Comparison of ENCODE assay signal across 23 mouse cellular contexts in genomic region chr16:95781681-95782080, GRCm38 (mm10).
"Had no signal": no experiment of that assay in that cellular context is flagged by ENCODE, and none has a peak within 500 bp of the region (broad histone marks: within the 10 kb centered on the region; RNA-seq: fewer than 3 reads in every experiment).

No protein-coding gene starts in this region.

- H3K9ac ChIP-seq: heart, embryonic 13.5 days; heart, embryonic 15.5 days; hindbrain, embryonic 13.5 days; hindbrain, embryonic 15.5 days; limb, embryonic 12.5 days had no signal

- H3K9me3 ChIP-seq: heart, embryonic 13.5 days; heart, embryonic 15.5 days; hindbrain, embryonic 13.5 days; hindbrain, embryonic 15.5 days; limb, embryonic 10.5 days; limb, embryonic 12.5 days had no signal

- H3K4me1 ChIP-seq: heart, embryonic 13.5 days; heart, embryonic 15.5 days; hindbrain, embryonic 13.5 days; hindbrain, embryonic 15.5 days had no signal

- H3K27ac ChIP-seq: gastrocnemius, adult 2 months; heart, embryonic 13.5 days; heart, embryonic 15.5 days; hindbrain, embryonic 13.5 days; hindbrain, embryonic 15.5 days; hindbrain, postnatal 0 days; layer of hippocampus, adult 2 months; left cerebral cortex, adult 2 months; limb, embryonic 10.5 days; limb, embryonic 12.5 days had no signal

- DNase-seq: gastrocnemius, adult 2 months; gastrocnemius, postnatal 10 days; gastrocnemius, postnatal 25 days; heart, adult 18-20 months; heart, postnatal 14 days; heart, postnatal 36 days; kidney, adult 11 months; kidney, adult 2 months; kidney, postnatal 10 days; kidney, postnatal 25 days; kidney, postnatal 4 days; liver had no signal

- ATAC-seq: hindbrain, postnatal 0 days; intestine, embryonic 16.5 days had no signal

- H3K4me2 ChIP-seq: heart, embryonic 11.5 days; heart, embryonic 13.5 days; heart, embryonic 15.5 days; hindbrain, embryonic 13.5 days; hindbrain, embryonic 15.5 days; limb, embryonic 12.5 days had no signal

- H3K36me3 ChIP-seq: heart, embryonic 13.5 days; heart, embryonic 15.5 days; hindbrain, embryonic 13.5 days; hindbrain, embryonic 15.5 days; limb, embryonic 10.5 days; limb, embryonic 12.5 days had no signal

- H3K27me3 ChIP-seq: heart, embryonic 13.5 days; heart, embryonic 15.5 days; hindbrain, embryonic 13.5 days; hindbrain, embryonic 15.5 days; limb, embryonic 12.5 days had no signal

- H3K4me3 ChIP-seq: gastrocnemius, adult 2 months; heart, embryonic 13.5 days; heart, embryonic 15.5 days; hindbrain, embryonic 13.5 days; hindbrain, embryonic 15.5 days; layer of hippocampus, adult 2 months; left cerebral cortex, adult 2 months; limb, embryonic 10.5 days; limb, embryonic 12.5 days had no signal
